Mouse (Mus musculus) MEL (cell line): ENCODE measurements around the gene Pih1d3.

Source experiments
- POLR2A ChIP-seq, 2 experiments: IDR thresholded peaks; 2 replicates each; pipeline ENCODE4 v1.6.1; 2011 to 2012; ENCODE audit warnings: low read length in 2 of 2, mild to moderate bottlenecking in 2 of 2, control low read depth in 1 of 2, improper control_type of control experiment in 1 of 2, low read depth in 1 of 2, moderate library complexity in 1 of 2; ENCODE audit not compliant: control insufficient read depth in 1 of 2, insufficient read depth in 1 of 2, poor library complexity in 1 of 2
- ZKSCAN1 ChIP-seq: IDR thresholded peaks from 2 replicates; pipeline ENCODE4 v1.6.1; 2012; ENCODE audit warnings: low read depth, mild to moderate bottlenecking, inconsistent platforms, low read length, improper control_type of control experiment, moderate library complexity

- no peak for TF ChIP-seq POLR2A (IDR thresholded peaks at IDR 0.05; ENCODE audit: control insufficient read depth in 1 of 2, insufficient read depth in 1 of 2, low read depth in 1 of 2, low read length in 2 of 2, poor library complexity in 1 of 2)
- TF ChIP-seq ZKSCAN1 = no peak
These were observed 17.3 kb upstream of the Pih1d3 start for GRCm38 (mm10) chr1:31205346-31205745.
